Mouse (Mus musculus) forebrain, embryonic 11.5 days (tissue): ENCODE results near the gene Sdhaf3. TPM values are rescaled to one million over a fixed set of nuclear protein-coding genes. Genes with fewer than 3 reads are reported as not detected.
A peak's percentile ranks its signal among the peaks of the same experiment; 100 is the strongest.

Source experiments
- ATAC-seq: fragments of 200-750 bp; cut with Nextera tagmentation; replicated peaks from 2 replicates; pipeline ENCODE4 v1.8.0; 2017; ENCODE audit warnings: moderate TSS enrichment; ENCODE audit not compliant: low FRiP score
- DNase-seq: peaks from one replicate; pipeline ENCODE4 v3.0.0-alpha.2; 2017; ENCODE audit warnings: low spot score
- H3K27ac ChIP-seq: fragments of 300-500 bp; sonication (generic); 2 replicates; pipeline ENCODE4 v1.5.1; 2014; ENCODE audit warnings: low read depth, low read length
- H3K27me3 ChIP-seq: fragments of 300-500 bp; sonication (generic); 2 replicates; pipeline ENCODE4 v1.6.1; 2014; ENCODE audit warnings: mild to moderate bottlenecking, low read length, mixed read lengths; ENCODE audit not compliant: control insufficient read depth, insufficient read depth
- H3K36me3 ChIP-seq: fragments of 300-500 bp; sonication (generic); 2 replicates; pipeline ENCODE4 v1.6.1; 2014; ENCODE audit warnings: mild to moderate bottlenecking, low read length, moderate library complexity, mixed read lengths; ENCODE audit not compliant: control insufficient read depth, insufficient read depth
- H3K4me1 ChIP-seq: fragments of 300-500 bp; sonication (generic); replicated peaks from 2 replicates; pipeline ENCODE4 v1.6.1; 2014; ENCODE audit warnings: low read length, mixed read lengths; ENCODE audit not compliant: control insufficient read depth, insufficient read depth
- H3K4me2 ChIP-seq: fragments of 300-500 bp; sonication (generic); 2 replicates; pipeline ENCODE4 v1.6.1; 2014; ENCODE audit warnings: low read depth, mild to moderate bottlenecking, low read length, moderate library complexity, mixed read lengths; ENCODE audit not compliant: severe bottlenecking
- H3K4me3 ChIP-seq: fragments of 300-500 bp; sonication (generic); 2 replicates; pipeline ENCODE4 v1.5.1; 2014; ENCODE audit warnings: low read depth, low read length
- H3K9ac ChIP-seq: fragments of 300-500 bp; sonication (generic); 2 replicates; pipeline ENCODE4 v1.6.1; 2014; ENCODE audit warnings: low read length
- H3K9me3 ChIP-seq: fragments of 300-500 bp; sonication (generic); 2 replicates; pipeline ENCODE4 v1.6.1; 2016; ENCODE audit warnings: low read length, mixed read lengths; ENCODE audit not compliant: control insufficient read depth
- WGBS: fragments of 180-500 bp; shearing (Covaris S2); extraction: QIAGEN DNeasy Blood & Tissue Kit; methylation state at CpG from one replicate; pipeline ENCODE4 v1.1.7; 2014; 5-methylcytosine and 5-hydroxymethylcytosine counted together
- polyA plus RNA-seq: library from polyadenylated mRNA; unstranded; fragments of >200 nt; fragmentation: Nextera tagmentation; extraction: Ambion mirVana; gene quantifications from 2 replicates; pipeline ENCODE4 v1.2.1, GENCODE M21; 2014

Sdhaf3 gene
- 6.5 and 8.1 TPM in 2 replicates for polyA plus RNA-seq

- Histone ChIP-seq H3K36me3 (no peaks in the 10 kb centered on the region), H3K27me3 (no peaks in the 10 kb centered on the region), H3K4me1 (no peaks in the 10 kb centered on the region), H3K9me3 (no peaks in the 10 kb centered on the region), H3K4me3 (peak within 1 kb of the TSS; percentile 66), H3K27ac (peak within 1 kb of the TSS; percentile 37; the same call in 1 of the 2 replicates), H3K4me2 (peak within 1 kb of the TSS; percentile 70), H3K9ac (peak within 1 kb of the TSS; percentile 74)
- DNase-seq (peak; percentile 97), ATAC-seq (peak; percentile 99)
- under 1% methylated on average over 52 of the region's 52 CpGs for WGBS
Observed at GRCm38 (mm10) chr6:6955764-6956561, at the start of gene Sdhaf3. Sdhaf3 (plus strand) TSS chr6:6956004.

GRCm38 (mm10) chr6:6909586-6909985, 46.2 kb upstream of the Sdhaf3 start:
- Histone ChIP-seq H3K9me3 (no peaks in the 10 kb centered on the region), H3K27ac (no peak overlapping the region), H3K4me1 (no peaks in the 10 kb centered on the region), H3K4me2 (no peak overlapping the region), H3K4me3 (no peak overlapping the region), H3K36me3 (no peaks in the 10 kb centered on the region), H3K9ac (no peak overlapping the region), H3K27me3 (no peaks in the 10 kb centered on the region)
- 89% methylated on average over 8 of the region's 8 CpGs for WGBS
- ATAC-seq (no peak), DNase-seq (no peak)

GRCm38 (mm10) chr6:6914304-6914703, 41.5 kb upstream of the Sdhaf3 start:
- no peak overlapping the region for H3K4me3 ChIP-seq
- ATAC-seq (no peak), DNase-seq (no peak)
- no peak overlapping the region for H3K9ac ChIP-seq
- no peak overlapping the region for H3K4me2 ChIP-seq
- no peak overlapping the region for H3K27ac ChIP-seq
- H3K4me1 ChIP-seq = no peaks in the 10 kb centered on the region
- 96% methylated on average over 1 of the region's 1 CpGs for WGBS
- H3K36me3 ChIP-seq = no peaks in the 10 kb centered on the region
- no peaks in the 10 kb centered on the region for H3K9me3 ChIP-seq
- H3K27me3 ChIP-seq = no peaks in the 10 kb centered on the region

GRCm38 (mm10) chr6:6914849-6915525, 40.8 kb upstream of the Sdhaf3 start:
- Histone ChIP-seq H3K4me3 (no peak overlapping the region), H3K27ac (no peak overlapping the region), H3K4me1 (no peaks in the 10 kb centered on the region), H3K9ac (no peak overlapping the region), H3K4me2 (no peak overlapping the region), H3K27me3 (no peaks in the 10 kb centered on the region), H3K36me3 (no peaks in the 10 kb centered on the region), H3K9me3 (no peaks in the 10 kb centered on the region)
- DNase-seq (peak; percentile 50), ATAC-seq (peak; percentile 76)
- 34% methylated on average over 5 of the region's 5 CpGs for WGBS

- H3K27me3 ChIP-seq = no peaks in the 10 kb centered on the region
- H3K9me3 ChIP-seq = no peaks in the 10 kb centered on the region
- H3K36me3 ChIP-seq = no peaks in the 10 kb centered on the region
- no peaks in the 10 kb centered on the region for H3K4me1 ChIP-seq
- H3K4me3 ChIP-seq = no peak overlapping the region
- no peak overlapping the region for H3K4me2 ChIP-seq
- no peak overlapping the region for H3K27ac ChIP-seq
- ATAC-seq (no peak), DNase-seq (no peak)
- no peak overlapping the region for H3K9ac ChIP-seq
- WGBS = 54% methylated on average over 9 of the region's 9 CpGs
Observed at GRCm38 (mm10) chr6:6915526-6915915, 40.3 kb upstream of the Sdhaf3 start.

DNA sequence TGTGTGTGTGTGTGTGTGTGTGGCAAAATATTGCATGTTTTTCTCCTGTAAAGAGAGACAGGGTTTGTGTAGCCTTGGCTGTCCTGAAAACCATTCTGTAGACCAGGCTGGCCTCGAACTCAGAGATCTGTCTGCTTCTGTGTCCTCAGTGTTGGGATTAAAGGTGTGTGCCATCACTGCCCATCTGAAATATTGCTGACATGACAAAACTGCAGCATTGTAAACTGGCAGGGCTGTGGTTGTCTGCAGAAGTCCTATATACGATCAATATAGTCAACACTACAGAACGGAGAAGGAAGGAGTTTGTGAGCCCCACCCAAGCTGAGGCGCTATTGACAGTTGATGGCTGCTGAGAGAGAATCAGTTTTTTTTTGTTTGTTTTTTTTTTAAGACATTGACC, 38.5 kb upstream of the Sdhaf3 start:
- Histone ChIP-seq H3K36me3 (no peaks in the 10 kb centered on the region), H3K27me3 (no peaks in the 10 kb centered on the region), H3K4me1 (no peaks in the 10 kb centered on the region), H3K9me3 (no peaks in the 10 kb centered on the region), H3K4me3 (no peak overlapping the region), H3K4me2 (no peak overlapping the region), H3K9ac (no peak overlapping the region), H3K27ac (no peak overlapping the region)
- no peak for ATAC-seq
- no peak for DNase-seq
- WGBS = 89% methylated on average over 4 of the region's 4 CpGs

- DNase-seq (no peak), ATAC-seq (no peak)
- Histone ChIP-seq H3K4me3 (no peak overlapping the region), H3K4me2 (no peak overlapping the region), H3K4me1 (no peaks in the 10 kb centered on the region), H3K9ac (no peak overlapping the region), H3K27me3 (no peaks in the 10 kb centered on the region), H3K9me3 (no peaks in the 10 kb centered on the region), H3K36me3 (no peaks in the 10 kb centered on the region), H3K27ac (no peak overlapping the region)
- WGBS = 44% methylated on average over 1 of the region's 1 CpGs
Observed at GRCm38 (mm10) chr6:6925264-6925663, 30.5 kb upstream of the Sdhaf3 start.

GRCm38 (mm10) chr6:6930831-6931230, 25.0 kb upstream of the Sdhaf3 start:
- 91% methylated on average over 4 of the region's 4 CpGs for WGBS
- H3K4me2 ChIP-seq = no peak overlapping the region
- no peak overlapping the region for H3K9ac ChIP-seq
- H3K4me3 ChIP-seq = no peak overlapping the region
- H3K27me3 ChIP-seq = no peaks in the 10 kb centered on the region
- DNase-seq (no peak), ATAC-seq (no peak)
- H3K9me3 ChIP-seq = no peaks in the 10 kb centered on the region
- no peaks in the 10 kb centered on the region for H3K36me3 ChIP-seq
- H3K27ac ChIP-seq = no peak overlapping the region
- H3K4me1 ChIP-seq = no peaks in the 10 kb centered on the region
